Mouse (Mus musculus): ENCODE results near the gene Scfd2.

Gene Scfd2

GRCm38 (mm10) chr5:74196307-74196618 is 335.3 kb downstream of the Scfd2 start:
- peak; percentile 44 to 59 for DNase-seq

- no peak for DNase-seq
Observed at GRCm38 (mm10) chr5:74195614-74196306, 335.8 kb downstream of the Scfd2 start.

- DNase-seq = peak; percentile 96
Observed at GRCm38 (mm10) chr5:74194841-74195613, 336.5 kb downstream of the Scfd2 start, which contains the start of gene Rasl11b. Gene Rasl11b (plus strand): TSS chr5:74195286.

- no peak for DNase-seq
Observed at GRCm38 (mm10) chr5:74194027-74194840, 337.3 kb downstream of the Scfd2 start.

- no peak for DNase-seq
Observed at GRCm38 (mm10) chr5:74193626-74194025, 337.9 kb downstream of the Scfd2 start.

- DNase-seq = no peak
Observed at GRCm38 (mm10) chr5:74193008-74193407, 338.6 kb downstream of the Scfd2 start.

- no peak for DNase-seq
Observed at GRCm38 (mm10) chr5:74190911-74191310, 340.6 kb downstream of the Scfd2 start.

GRCm38 (mm10) chr5:74190161-74190491 is 341.4 kb downstream of the Scfd2 start:
- DNase-seq = peak; percentile 30 to 65

- DNase-seq = no peak
Observed at GRCm38 (mm10) chr5:74189484-74190160, 341.9 kb downstream of the Scfd2 start.

- no peak for DNase-seq
Observed at GRCm38 (mm10) chr5:74188886-74189285, 342.7 kb downstream of the Scfd2 start.

GRCm38 (mm10) chr5:74188076-74188475 is 343.5 kb downstream of the Scfd2 start:
- DNase-seq = no peak

GRCm38 (mm10) chr5:74184607-74185006 is 347.0 kb downstream of the Scfd2 start:
- no peak for DNase-seq

GRCm38 (mm10) chr5:74183118-74183517 is 348.4 kb downstream of the Scfd2 start:
- no peak for DNase-seq

GRCm38 (mm10) chr5:74180216-74180615 is 351.3 kb downstream of the Scfd2 start:
- DNase-seq = no peak

GRCm38 (mm10) chr5:74175526-74176270 is 355.9 kb downstream of the Scfd2 start:
- DNase-seq = peak in 1 of 2 experiments; percentile 53

GRCm38 (mm10) chr5:74173162-74173844 is 358.3 kb downstream of the Scfd2 start:
- DNase-seq = no peak

- DNase-seq = peak; percentile 63 to 70
Observed at GRCm38 (mm10) chr5:74172208-74172607, 359.4 kb downstream of the Scfd2 start.

- DNase-seq = no peak
Observed at GRCm38 (mm10) chr5:74171768-74172167, 359.8 kb downstream of the Scfd2 start.

GRCm38 (mm10) chr5:74168085-74168484 is 363.5 kb downstream of the Scfd2 start:
- DNase-seq = no peak

- no peak for DNase-seq
Observed at GRCm38 (mm10) chr5:74166642-74167041, 364.9 kb downstream of the Scfd2 start.

GRCm38 (mm10) chr5:74164547-74164946 is 367.0 kb downstream of the Scfd2 start:
- no peak for DNase-seq

- DNase-seq = no peak
Observed at GRCm38 (mm10) chr5:74163141-74163540, 368.4 kb downstream of the Scfd2 start.

All from lung, postnatal 4 days (tissue).